Mouse (Mus musculus) megakaryocyte-erythroid progenitor cell, adult 5-6 weeks (primary cell): ENCODE data around the gene Abca5. TPM values are rescaled to one million over a fixed set of nuclear protein-coding genes. Genes with fewer than 3 reads are reported as not detected.
"Not testable (repeated sequence)": the region's sequence is repeated elsewhere in the genome, so short reads cannot be mapped to it uniquely, and the experiment has no call there.

Source experiments
- ATAC-seq: replicated peaks from 2 replicates; pipeline ENCODE4 v1.8.0; 2016; ENCODE audit warnings: mild to moderate bottlenecking, inconsistent platforms; ENCODE audit not compliant: severe bottlenecking, poor library complexity, low FRiP score, low TSS enrichment
- total RNA-seq, 2 experiments: library from RNA; stranded (forward) in 1 of 2; stranded (reverse) in 1 of 2; fragments of 200-1000, 215-1000 nt in 1 of 2; fragments of >200 nt in 1 of 2; fragmentation: Nextera tagmentation in 1 of 2; gene quantifications; 2 replicates each; pipeline ENCODE4 v1.2.3; 2014 to 2017

Gene Abca5
- total RNA-seq (2014; fragmentation: Nextera tagmentation) (5.6 TPM in 1 of 2 replicates, not detected in the other), total RNA-seq (2017) (0.47 and 0.57 TPM in 2 replicates)

DNA sequence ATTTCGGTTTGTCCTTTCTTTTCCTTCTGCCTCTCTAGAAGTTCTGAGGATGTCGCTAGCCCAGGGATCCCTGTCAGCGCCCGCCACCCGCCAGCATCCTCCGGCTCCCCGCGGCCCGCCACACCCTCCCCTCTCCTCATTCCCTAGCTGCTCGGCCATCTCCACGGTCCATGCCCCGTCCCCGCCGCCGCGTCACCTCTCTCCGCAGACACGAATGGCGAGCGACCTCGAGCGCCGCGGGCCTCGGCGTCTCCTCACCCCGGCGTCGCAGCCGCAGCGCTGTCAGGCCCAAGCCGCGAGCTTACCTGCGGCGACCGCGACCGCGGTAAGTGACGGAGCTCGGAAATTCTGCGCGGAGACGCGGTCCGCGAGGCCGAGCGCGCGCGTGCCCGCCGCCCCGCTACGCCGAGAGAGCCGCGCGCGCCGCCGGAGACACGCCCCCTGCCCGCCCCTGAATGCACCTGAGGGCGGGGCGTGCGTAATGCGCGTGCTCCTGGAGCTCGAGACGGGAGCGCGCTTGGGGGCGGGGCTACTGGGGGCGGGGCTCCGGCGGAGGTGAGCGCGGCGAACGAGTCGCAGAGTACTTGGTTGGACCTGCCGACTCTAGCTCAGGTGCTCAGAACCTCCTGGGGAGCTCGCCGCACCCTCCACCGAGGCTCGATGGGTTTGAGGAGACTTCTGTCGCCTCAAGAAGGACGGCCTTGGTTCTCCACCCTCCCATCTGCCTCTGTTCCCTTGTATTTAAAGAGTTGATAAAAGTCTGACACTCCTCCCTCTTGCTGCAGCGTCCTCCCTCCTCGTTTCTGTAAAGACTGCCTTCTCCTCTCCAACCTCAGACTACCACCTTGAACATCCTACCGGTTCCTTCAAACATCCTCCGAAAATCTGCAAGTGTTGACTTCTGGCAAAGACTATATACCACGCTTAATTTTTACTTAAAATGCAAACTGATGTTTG lies at the start of gene Abca5:
TSS of gene Abca5 (minus strand) at position 428 of the 957 bp plus-strand sequence.
- peak; percentile 77 for ATAC-seq

DNA sequence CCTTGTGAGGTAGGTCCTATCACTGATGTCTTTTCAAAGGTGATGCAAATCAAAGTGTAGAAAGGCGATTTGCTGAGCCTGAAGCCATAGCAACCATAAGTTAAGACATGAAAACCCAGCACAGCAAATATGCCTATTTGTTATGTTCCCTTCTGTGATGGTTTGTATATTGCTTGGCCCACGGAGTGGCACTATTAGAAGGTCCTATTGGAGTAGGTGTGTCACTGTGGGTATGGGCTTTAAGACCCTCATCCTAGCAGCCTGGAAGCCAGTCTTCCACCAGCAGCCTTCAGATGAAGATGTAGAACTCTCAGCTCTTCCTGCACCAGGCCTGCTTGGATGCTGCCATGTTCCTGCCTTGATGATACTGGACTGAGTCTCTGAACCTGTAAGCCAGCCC lies 48.0 kb upstream of the Abca5 start:
- no peak for ATAC-seq

DNA sequence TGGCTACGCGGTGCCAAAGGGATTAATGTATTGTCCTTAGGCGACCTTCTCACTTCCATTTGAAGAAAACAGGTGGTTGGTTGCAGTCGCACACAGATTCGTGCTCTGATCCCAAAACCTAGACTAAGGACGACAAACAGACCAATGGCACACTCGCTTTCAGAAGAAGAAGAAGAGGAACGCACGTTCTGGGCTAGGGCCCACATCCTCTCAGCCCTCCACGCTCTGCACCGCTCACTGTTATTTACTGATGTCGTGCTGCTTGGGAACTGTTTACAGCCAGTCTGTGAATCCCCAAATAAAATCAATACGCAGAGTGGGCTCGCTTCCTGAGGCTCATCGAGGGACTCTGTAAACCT lies 42.8 kb upstream of the Abca5 start:
- no peak for ATAC-seq

DNA sequence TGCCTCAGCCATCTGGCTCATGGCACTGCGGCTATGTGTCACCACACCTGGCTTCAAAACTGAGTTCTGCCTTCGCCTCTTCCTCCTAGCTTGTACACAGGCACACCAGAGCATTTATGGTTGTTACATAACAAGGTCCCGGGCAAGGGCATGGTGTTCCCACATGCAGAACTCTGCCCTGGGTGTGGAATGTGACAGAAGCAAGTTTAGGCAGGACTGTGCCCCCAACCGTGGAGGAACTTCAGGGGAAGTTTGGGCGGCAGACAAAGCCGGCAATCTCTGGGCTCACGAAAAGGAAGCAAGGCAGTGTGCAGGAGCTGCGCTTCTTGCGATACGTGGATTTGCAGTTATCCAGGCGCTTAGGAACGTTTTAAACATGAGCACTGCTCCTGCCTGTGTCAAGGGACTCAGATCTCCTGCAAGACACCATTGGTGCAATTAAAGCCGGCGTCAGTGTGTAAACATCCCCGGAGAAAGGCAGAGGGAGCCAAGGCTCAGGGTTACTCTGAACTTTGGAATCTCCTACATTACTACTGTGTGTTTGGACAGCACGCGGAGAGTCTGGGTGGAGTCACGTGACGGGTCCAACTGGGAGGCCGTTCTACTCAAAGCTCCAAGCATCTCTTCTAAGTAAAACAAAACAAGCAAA lies 42.3 kb upstream of the Abca5 start:
- ATAC-seq: peak; percentile 82

DNA sequence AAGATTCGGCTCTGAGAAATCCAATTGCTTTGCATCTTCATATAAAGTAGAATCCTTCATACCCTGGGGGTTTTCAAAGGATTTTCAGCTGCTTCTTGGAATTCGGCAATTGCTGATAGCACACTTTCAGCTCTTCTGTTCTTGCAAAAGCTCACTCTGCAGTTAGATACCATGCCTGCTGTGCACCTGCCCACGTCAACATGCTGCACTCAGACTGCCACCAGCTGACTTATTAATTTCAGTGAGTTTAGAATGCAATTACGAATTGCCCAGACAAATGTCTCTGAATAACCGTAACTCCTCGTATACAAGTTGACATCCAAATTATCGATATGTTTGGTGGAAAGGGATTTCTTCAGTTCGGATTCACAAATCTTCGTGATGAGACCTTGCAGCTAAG lies 36.5 kb upstream of the Abca5 start:
- ATAC-seq: no peak

DNA sequence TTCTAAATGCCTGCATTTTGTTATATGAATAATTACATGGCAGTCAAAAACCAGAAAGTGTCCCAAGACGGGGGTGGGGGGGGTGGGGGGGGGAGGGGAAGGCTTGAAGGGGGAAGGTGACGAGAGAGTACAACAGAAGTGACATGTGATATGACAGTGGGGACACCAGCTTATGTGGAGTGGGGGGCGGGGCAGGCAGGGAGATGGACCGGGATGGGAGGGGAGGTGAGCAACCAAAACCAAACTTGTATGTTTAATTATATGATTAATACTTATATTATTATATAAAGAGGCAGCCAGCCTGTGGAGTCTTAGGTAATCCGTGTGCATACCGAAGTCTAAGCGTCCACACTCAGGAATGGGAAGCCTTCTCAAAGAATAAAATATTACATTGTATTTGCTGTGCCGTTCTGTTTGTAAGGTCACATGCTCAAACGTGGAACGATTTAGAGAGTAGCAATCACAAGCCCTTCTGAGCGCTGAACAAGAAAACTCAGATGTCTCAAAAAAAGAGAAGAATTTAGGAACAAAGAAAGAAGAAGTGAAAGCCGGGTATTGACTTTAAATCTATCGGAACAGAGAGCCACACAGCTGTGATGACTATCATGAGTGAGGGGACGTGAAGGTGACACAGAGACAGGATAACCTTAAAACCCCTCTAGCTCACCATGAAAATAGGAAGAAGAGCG lies 34.9 kb upstream of the Abca5 start:
- ATAC-seq: no peak

DNA sequence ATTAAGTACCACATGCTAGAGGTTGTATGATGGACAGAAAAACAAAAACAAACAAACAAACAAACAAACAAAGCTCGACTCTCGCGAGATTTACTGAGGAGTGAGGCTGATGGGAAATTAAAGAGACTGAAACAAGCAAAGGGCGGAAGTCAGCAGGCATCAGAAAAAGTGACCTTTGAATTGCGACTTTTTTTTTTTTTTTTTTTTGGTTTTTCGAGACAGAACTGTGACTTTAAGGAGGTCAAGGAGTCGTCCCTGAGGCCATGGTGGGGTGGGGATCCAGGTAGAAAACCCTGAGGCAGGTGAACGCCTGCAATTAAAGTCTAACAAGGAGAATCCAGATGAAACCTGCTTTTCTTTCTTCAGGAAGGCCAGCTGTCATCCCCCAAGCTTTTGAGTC lies 34.3 kb upstream of the Abca5 start:
- no peak for ATAC-seq

DNA sequence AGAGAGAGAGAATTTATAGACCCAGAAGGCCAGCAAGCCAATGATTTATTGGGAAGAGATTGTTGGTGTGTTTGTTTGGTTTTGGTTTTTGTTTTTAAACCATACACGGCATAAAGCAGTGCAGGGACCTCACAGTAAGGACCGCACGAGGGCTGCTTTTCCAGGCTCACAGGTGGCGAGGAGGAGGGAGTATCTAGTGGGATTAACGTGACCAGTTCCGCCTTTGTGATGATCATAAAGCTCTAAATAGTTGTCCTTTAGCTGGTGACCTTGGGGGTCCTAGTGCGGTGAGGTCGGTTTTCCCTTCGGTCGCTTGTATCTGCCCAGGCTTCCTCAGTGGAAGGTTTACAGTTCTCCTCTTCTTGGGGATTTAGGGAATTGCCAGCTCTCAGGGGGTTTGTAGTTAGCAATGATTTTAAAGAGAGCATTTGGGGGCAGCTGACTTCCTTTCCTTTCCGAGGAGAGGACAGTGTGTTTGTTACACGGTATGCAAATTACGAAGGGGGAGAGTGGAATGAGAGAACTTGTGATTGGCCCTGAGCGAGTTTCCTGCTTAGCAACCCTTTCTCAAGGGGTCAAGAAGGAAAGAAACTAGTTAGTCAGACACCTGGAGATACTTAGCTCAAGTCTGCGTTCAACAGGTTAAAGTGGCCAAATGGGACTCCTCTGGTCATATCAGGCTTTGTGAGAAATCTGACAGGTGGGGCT lies 31.9 kb upstream of the Abca5 start:
- ATAC-seq: no peak

DNA sequence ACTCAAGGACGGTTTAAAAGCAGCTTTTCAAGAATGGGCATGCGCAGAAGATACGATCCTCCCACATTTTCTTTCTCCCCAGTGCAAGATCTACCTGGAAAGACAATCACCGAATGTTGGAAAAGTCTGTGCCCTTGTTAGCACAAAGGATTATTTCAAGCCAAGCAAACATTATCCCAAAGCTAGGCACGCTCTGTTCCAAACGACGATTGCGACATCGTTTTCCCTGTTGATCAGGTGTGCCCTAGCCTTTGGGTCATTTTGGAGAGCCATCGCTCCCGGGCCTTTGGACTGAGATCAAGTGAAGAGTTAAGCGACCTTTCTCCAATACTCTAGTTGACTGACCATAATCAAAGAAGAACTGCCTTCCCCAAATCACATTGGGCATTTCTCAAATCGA lies 30.1 kb upstream of the Abca5 start:
- no peak for ATAC-seq

DNA sequence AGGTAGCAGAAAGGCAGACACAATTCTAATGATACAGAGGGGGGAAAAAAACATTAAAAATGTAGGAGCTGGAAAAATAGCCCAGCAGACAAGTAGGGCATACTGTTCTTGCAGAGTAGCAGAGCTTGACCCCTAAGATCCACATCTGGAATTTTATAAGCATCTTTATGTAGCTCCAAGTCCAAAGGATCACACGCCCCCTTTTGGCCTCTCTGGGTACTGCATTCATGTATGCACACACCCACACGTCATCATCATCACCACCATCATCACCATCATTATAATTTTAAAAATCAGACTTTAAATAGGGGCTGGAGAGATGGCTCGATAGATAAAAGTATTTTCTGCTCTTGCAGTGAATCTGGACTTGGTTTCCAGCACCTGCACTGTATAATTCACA lies 29.4 kb upstream of the Abca5 start:
- no peak for ATAC-seq

DNA sequence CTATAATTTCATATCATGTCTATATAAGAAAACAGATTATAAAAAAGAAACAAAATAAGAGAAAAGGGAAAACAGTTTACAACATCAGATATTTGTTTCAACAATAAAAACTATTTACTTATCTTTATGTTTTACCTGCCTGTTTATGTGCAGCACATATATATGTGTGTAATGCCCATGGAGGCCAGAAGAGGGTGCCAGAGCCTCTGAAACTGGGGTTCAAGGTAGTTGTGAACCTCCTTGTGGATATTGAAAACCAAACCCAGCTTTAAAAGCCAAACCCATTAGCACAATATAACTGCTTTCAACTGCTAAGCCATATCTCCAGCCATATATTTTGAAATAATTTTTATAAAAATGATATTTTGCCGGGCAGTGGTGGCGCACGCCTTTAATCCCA lies 27.5 kb upstream of the Abca5 start:
- ATAC-seq: peak; percentile 90

DNA sequence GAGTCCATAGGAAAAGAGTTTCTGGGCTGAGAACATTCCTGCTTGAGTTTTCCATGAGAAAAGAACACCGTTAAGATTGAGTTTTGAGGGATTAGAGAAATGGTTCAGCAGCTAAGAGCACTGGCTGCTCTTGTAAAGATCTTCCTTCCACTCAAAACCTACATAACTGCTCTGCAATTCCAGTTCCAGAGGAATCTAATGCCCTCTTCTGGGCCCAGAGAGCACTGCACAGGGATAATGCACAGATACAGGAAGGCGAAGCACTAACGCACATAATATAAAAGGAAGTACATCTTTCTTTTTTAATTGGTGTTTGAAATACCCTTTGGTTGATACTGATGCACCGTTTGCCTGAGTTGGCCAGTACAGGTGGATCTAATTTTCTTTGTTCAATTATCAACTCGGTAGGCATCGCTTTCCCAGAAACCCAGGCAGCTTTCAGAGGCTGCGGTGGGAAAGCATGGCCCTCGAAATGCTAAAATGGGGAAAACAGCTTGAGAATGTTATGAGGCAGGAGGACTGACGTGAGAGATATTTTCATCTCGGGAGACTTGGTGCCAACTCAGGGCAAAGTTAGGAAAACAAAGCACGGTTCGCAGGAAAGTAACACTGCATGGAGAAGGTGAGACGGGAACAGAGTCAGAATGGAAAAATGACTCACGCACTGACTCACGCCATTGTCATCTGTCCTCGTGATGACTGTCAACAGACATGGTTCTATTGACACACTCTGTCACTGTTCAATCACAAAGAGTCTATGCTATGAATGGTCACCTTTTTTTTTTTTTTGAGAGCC lies 20.4 kb upstream of the Abca5 start:
- peak; percentile 86 for ATAC-seq

DNA sequence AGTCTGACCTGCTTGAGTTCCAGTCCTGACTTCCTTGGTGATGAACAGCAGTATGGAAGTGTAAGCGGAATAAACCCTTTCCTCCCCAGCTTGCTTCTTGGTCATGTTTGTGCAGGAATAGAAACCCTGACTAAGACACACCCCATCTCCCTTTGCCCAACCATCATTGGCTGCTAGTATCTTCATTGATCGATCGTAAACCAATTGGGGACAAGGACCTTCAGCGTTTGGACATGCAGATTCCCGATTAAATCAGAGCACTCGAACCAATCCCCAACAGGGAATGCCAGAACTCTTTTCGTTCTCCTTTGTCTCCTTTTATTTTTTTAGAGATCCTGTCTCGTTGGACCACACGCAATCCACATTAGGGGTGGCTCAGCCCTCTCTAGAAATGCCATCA lies 17.6 kb upstream of the Abca5 start:
- not testable (repeated sequence) for ATAC-seq

DNA sequence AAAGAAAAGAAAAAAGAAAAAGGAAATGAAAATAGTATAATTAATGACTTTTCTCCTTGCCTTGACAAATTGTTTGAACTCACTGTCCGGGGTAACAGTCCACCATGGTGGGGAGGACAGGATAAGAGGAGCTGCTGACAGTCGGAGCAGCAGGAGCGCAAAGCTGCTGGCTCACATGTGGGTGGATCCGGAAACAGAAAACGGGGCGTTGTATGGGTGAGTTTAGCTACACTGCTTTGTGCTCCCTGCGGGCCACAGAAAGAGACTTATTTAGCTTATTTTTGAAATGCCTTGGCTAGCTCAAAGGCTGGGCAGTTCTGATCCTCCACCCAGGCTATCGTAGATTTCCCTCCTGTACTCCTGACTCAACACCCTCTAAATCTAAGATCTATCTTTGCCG lies 16.7 kb upstream of the Abca5 start:
- no peak for ATAC-seq

DNA sequence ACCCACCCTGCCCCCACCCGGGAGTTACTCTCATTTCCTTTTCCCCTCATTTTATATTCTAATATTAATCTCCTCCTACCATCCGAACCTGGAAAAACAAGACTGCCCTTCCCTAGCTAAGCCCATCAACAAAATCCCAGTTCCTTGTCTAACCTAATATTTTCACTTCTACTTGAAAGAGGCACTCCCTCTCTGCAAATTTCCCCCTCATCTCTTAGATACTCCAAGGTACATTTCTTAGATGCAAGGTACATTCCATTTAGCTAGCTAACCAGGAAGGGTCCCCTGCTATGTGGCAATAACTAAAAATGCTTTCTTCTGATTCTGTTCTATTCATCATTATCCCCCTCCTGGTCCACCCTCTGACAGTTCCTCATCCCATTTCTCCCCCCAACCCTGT lies 10.7 kb upstream of the Abca5 start:
- ATAC-seq: no peak

DNA sequence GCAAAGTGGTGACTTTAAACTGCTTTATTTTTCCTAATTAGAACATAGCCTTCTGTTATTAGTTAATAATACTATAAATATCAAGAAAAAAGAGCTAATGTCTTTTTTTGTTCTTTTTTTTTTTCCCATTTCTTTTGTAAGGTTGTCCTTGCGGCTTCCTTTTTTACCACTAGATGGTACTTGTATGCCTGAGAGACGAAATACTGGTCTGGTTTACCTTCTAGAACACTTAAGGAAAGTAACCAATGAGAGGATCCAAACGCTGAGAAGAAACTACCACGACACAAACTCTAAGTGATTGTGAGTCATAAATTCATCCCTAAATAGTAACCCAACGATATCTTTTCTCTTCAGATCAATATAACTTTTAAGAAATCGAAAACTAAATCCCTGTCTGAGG lies 10.3 kb upstream of the Abca5 start:
- ATAC-seq: no peak

DNA sequence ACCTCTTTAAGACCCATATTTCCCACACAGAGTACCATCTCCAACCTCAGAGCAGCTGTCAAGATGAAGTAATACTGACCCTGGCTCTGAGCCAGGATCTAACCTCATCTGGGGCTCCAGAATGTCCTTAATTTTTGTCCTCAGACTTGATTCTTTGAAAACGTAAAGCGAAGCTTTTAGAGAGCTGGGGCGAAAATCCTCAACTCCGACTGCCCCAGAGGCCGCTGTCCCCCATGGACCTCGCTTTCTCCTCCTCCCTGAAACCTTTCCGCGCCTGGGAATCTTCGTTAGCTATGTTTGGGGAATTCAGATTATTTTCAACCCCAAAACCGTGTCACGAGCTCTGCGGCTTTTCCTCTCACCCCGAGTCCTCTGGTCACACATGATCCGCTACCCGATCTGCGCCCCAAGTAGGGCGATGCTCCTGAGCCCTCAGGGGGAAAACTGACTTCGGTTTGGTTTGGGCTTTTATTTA lies 665 bp downstream of the Abca5 start:
- ATAC-seq: peak; percentile 31; the same call in 1 of the 2 replicates

DNA sequence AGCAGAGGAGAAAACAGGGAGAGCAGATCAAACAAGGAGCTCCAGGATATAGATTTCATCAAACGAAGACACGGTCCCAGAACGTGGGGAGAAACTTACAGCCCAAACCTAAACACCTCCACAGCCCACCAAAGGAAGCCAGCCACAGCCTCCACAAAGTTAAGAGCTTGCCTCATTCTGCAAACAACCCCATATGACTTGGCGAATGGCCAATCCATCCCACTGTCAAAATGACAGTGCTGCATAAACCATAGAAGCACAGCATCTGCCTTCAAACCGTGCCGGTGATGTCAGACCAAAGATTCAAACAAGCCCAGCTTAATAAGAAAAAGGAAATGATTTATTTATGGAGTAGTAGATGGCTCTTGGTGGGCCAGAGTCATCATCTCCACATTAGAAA lies 7.4 kb downstream of the Abca5 start:
- no peak for ATAC-seq

DNA sequence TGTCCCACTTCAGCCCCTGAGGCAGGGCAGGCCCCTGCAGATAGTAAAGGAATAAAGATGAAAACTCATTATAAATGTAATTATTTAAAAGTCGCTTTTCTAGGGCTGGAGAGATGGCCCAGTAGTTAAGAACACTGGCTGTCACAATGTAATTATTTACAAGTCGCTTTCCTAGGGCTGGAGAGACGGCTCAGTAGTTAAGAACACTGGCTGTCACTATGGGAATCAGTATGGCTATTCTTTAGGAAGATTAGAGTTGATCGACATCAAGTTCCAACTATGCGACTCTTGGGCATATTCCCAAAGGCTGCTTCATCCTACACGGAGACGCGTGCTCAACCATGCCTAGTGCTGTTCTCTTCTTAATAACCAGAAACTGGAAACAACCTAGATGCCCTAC lies 15.2 kb downstream of the Abca5 start:
- no peak for ATAC-seq
